Mouse (Mus musculus) skeletal muscle tissue, adult 2 months (tissue): ENCODE measurements at regions not wholly inside any gene's neighbourhood (a gene's known extent, or its start where the extent isn't known, plus 50 kb on each side); places are given as distances from the start of the nearest gene placed in this dataset.

ENCODE experiments used
- DNase-seq: peaks from one replicate; pipeline ENCODE4 v3.0.0-alpha.2; 2012; ENCODE audit warnings: low read depth, low spot score

GRCm38 (mm10) chr3:136444598-136444997, 118.7 kb upstream of the Bank1 start:
- no peak for DNase-seq

GRCm38 (mm10) chr3:136442099-136442498, 116.2 kb upstream of the Bank1 start:
- no peak for DNase-seq

GRCm38 (mm10) chr3:136439907-136440645, 114.2 kb upstream of the Bank1 start:
- DNase-seq, result no peak

- no peak for DNase-seq
Measured at GRCm38 (mm10) chr3:136439350-136439749, 113.5 kb upstream of the Bank1 start.

- no peak for DNase-seq
Measured at GRCm38 (mm10) chr3:136434407-136434806, 108.5 kb upstream of the Bank1 start.

GRCm38 (mm10) chr3:136432072-136432471, 106.2 kb upstream of the Bank1 start:
- DNase-seq, result no peak

GRCm38 (mm10) chr3:136427427-136427826, 101.6 kb upstream of the Bank1 start:
- no peak for DNase-seq

- peak; percentile 46 for DNase-seq
Measured at GRCm38 (mm10) chr3:136426539-136427194, 100.8 kb upstream of the Bank1 start.

GRCm38 (mm10) chr3:136421969-136422614, 96.2 kb upstream of the Bank1 start:
- DNase-seq, result peak; percentile 48

- no peak for DNase-seq
Measured at GRCm38 (mm10) chr3:136405606-136406005, 79.7 kb upstream of the Bank1 start.

- DNase-seq, result no peak
Measured at GRCm38 (mm10) chr3:136383282-136383681, 57.4 kb upstream of the Bank1 start.

GRCm38 (mm10) chr3:136380644-136381043, 54.8 kb upstream of the Bank1 start:
- no peak for DNase-seq

GRCm38 (mm10) chr3:136379741-136380398, 54.0 kb upstream of the Bank1 start:
- DNase-seq, result no peak

GRCm38 (mm10) chr3:136376893-136377292, 51.0 kb upstream of the Bank1 start:
- no peak for DNase-seq
